Comparison of ENCODE assay signal across 8 mouse cellular contexts in genomic region chr11:40693366-40693951, GRCm38 (mm10). TPM values are rescaled to one million over a fixed set of nuclear protein-coding genes. Genes with fewer than 3 reads are reported as not detected.
DNase-seq lines count a peak whose midpoint lies in the region; ATAC-seq and TF ChIP-seq lines count a peak whose summit lies in the region.

No protein-coding gene starts in this region.

- peak overlapping the region; percentile 98 for H3K4me2 ChIP-seq in hindbrain, embryonic 15.5 days

- peak; percentile 82 for DNase-seq in adipocyte (ENCODE audit: low spot score)
- DNase-seq in gastrocnemius, adult 2 months = peak; percentile 86
- DNase-seq in left cerebral cortex, postnatal 25 days (ENCODE audit: low spot score in 2 of 2) = peak; percentile 52 to 64
- peak; percentile 72 for DNase-seq in right cerebral cortex, postnatal 4 days
- DNase-seq in urinary bladder, postnatal 4 days (ENCODE audit: low spot score in 2 of 2) = peak; percentile 53 to 72

- TF ChIP-seq CTCF in cortical plate, adult 2 months (IDR thresholded peaks at IDR 0.05; ENCODE audit: extremely low read depth, insufficient read depth, low read length) = no peak
- TF ChIP-seq CTCF in gastrocnemius, adult 2 months (IDR thresholded peaks at IDR 0.05) = no peak

- no peaks in the 10 kb centered on the region for H3K27me3 ChIP-seq in hindbrain, embryonic 15.5 days

- intact Hi-C loops in gastrocnemius, adult 2 months (cut with DNase I) = loop anchor here (2.0 kb wide), 1 partner anchor 61 kb away; the partner anchor contains the start of gene Ccng1
- intact Hi-C loops in left cerebral cortex, postnatal 25 days (cut with DNase I) = loop anchor here (2.0 kb wide), 3 partner anchors 39 to 69 kb away; partner anchors contain the start of genes Ccng1, Hmmr and Nudcd2

- no peak for TF ChIP-seq POLR2A in cortical plate, adult 2 months (IDR thresholded peaks at IDR 0.05; ENCODE audit: extremely low read depth, insufficient read depth, low read length)

- no peak for ATAC-seq in hindbrain, embryonic 15.5 days (ENCODE audit: low FRiP score, low read depth)
- ATAC-seq in megakaryocyte-erythroid progenitor cell, adult 5-6 weeks (replicated peaks; ENCODE audit: low FRiP score, low TSS enrichment, poor library complexity, severe bottlenecking) = peak; percentile 69

- H3K4me3 ChIP-seq in cortical plate, adult 2 months (ENCODE audit: insufficient read depth, low read length) = peak overlapping the region; percentile 79
- peak overlapping the region; percentile 89 for H3K4me3 ChIP-seq in gastrocnemius, adult 2 months
- H3K4me3 ChIP-seq in hindbrain, embryonic 15.5 days = peak overlapping the region; percentile 70

- peak overlapping the region; percentile 69 for H3K9ac ChIP-seq in hindbrain, embryonic 15.5 days

- peak overlapping the region; percentile 91; the same call in 1 of the 2 replicates for H3K27ac ChIP-seq in cortical plate, adult 2 months (ENCODE audit: insufficient read depth, low read length)
- H3K27ac ChIP-seq in gastrocnemius, adult 2 months = peak overlapping the region; percentile 98
- H3K27ac ChIP-seq in hindbrain, embryonic 15.5 days (replicated peaks) = peak overlapping the region; percentile 88

- H3K36me3 ChIP-seq in hindbrain, embryonic 15.5 days = no peaks in the 10 kb centered on the region

- H3K9me3 ChIP-seq in hindbrain, embryonic 15.5 days = no peaks in the 10 kb centered on the region

- H3K4me1 ChIP-seq in cortical plate, adult 2 months (ENCODE audit: control insufficient read depth, insufficient read depth, low read length) = peaks cover 5% of the 10 kb centered on the region; the same call in 1 of the 2 replicates
- peaks cover 37% of the 10 kb centered on the region for H3K4me1 ChIP-seq in hindbrain, embryonic 15.5 days (replicated peaks)

- 0% methylated on average over 16 of the region's 16 CpGs for WGBS in hindbrain, embryonic 15.5 days

RNA-seq across cellular contexts. Expression of gene Mat2b, which starts 1.5 kb away (rescaled TPM):
- polyA plus RNA-seq in cortical plate, adult 2 months (2012; rRNA removed) = 175 and 178 TPM in 2 replicates
- 10 to 100 TPM; 57.9 to 61.8 TPM for total RNA-seq in gastrocnemius, adult 2 months (2021)
- 55.8 and 58.2 TPM in 2 replicates for polyA plus RNA-seq in hindbrain, embryonic 15.5 days (2015; fragmentation: Nextera tagmentation; extraction: Ambion mirVana)
- total RNA-seq in left cerebral cortex, postnatal 25 days (2021) = 100 to 1,000 TPM; 149 to 158 TPM
- total RNA-seq in megakaryocyte-erythroid progenitor cell, adult 5-6 weeks (2014; fragmentation: Nextera tagmentation) = 100.0 and 105 TPM in 2 replicates
- 124 and 133 TPM in 2 replicates for total RNA-seq in megakaryocyte-erythroid progenitor cell, adult 5-6 weeks (2017)

RNA-seq across cellular contexts. Expression of gene Hmmr, which starts 39.8 kb away (rescaled TPM):
- 0.68 and 0.75 TPM in 2 replicates for polyA plus RNA-seq in cortical plate, adult 2 months (2012; rRNA removed)
- under 1 TPM in 1 of 2 experiments, not detected in 1; 0.08 TPM for total RNA-seq in gastrocnemius, adult 2 months (2021)
- 8.1 and 9.4 TPM in 2 replicates for polyA plus RNA-seq in hindbrain, embryonic 15.5 days (2015; fragmentation: Nextera tagmentation; extraction: Ambion mirVana)
- under 1 TPM; 0.41 to 0.62 TPM for total RNA-seq in left cerebral cortex, postnatal 25 days (2021)
- total RNA-seq in megakaryocyte-erythroid progenitor cell, adult 5-6 weeks (2014; fragmentation: Nextera tagmentation) = 55.4 and 61.8 TPM in 2 replicates
- total RNA-seq in megakaryocyte-erythroid progenitor cell, adult 5-6 weeks (2017) = 80.0 and 86.5 TPM in 2 replicates

RNA-seq across cellular contexts. Expression of gene Nudcd2, which starts 40.0 kb away (rescaled TPM):
- polyA plus RNA-seq in cortical plate, adult 2 months (2012; rRNA removed) = 24.0 and 26.4 TPM in 2 replicates
- total RNA-seq in gastrocnemius, adult 2 months (2021) = 10 to 100 TPM in 1 of 2 experiments, 1 to 10 TPM in 1; 9.9 to 14.0 TPM
- polyA plus RNA-seq in hindbrain, embryonic 15.5 days (2015; fragmentation: Nextera tagmentation; extraction: Ambion mirVana) = 60.3 and 65.9 TPM in 2 replicates
- 10 to 100 TPM; 19.5 to 20.8 TPM for total RNA-seq in left cerebral cortex, postnatal 25 days (2021)
- 84.4 and 118 TPM in 2 replicates for total RNA-seq in megakaryocyte-erythroid progenitor cell, adult 5-6 weeks (2014; fragmentation: Nextera tagmentation)
- 142 and 236 TPM in 2 replicates for total RNA-seq in megakaryocyte-erythroid progenitor cell, adult 5-6 weeks (2017)

Comparison
In these comparisons a context has a peak if more than half of its experiments do, and no peak if none do; other contexts are left out.
1. RNA of gene Hmmr, which starts 39.8 kb away (total RNA-seq): 55.4 to 86.5 TPM in megakaryocyte-erythroid progenitor cell, adult 5-6 weeks; 0.41 to 0.62 TPM in left cerebral cortex, postnatal 25 days and 0.08 TPM in gastrocnemius, adult 2 months; every median in the first group is over 10 times any median in the second.
2. Peak in every context shown above with its lines, with median percentiles within 50 percentile points of each other: DNase-seq, H3K27ac ChIP-seq and H3K4me3 ChIP-seq.